Mouse (Mus musculus): ENCODE results near the gene Slco2b1. TPM values are rescaled to one million over a fixed set of nuclear protein-coding genes. Genes with fewer than 3 reads are reported as not detected.
"Not testable (repeated sequence)": the region's sequence is repeated elsewhere in the genome, so short reads cannot be mapped to it uniquely, and the experiment has no call there.

The Slco2b1 gene
- polyA plus RNA-seq, 1 experiment, result 8.4 TPM

DNA sequence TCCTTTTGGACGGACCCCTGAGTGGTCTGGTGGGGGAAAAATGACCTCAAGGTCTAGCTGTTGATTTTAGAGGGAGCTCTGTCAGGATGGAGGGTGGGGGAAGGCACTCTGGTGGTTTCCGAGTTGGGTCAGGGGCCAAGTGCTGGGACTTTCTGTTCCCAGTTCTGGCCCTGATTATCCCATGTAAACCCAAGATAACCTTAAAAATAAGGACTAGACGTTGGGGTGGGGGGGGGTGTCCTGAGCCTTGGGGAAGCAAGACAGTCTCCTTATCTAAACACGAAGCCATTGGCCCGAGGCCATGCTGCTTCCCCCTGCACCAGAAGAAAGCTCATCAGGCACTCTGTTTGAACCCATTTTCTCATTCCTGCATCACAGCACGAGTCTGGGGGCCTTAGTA lies 8.9 kb downstream of the Slco2b1 start:
- Histone ChIP-seq H3K4me3 (ENCODE audit: insufficient read depth, low read depth, low read length) (0 out of 2 replicates have a peak overlapping the region, but pooled peaks have one; percentile 15), H3K27ac (replicated peaks; ENCODE audit: low read depth, low read length) (peak overlapping the region; percentile 64), H3K4me1 (ENCODE audit: control insufficient read depth, insufficient read depth, insufficient read length, low read length) (peaks cover 37% of the 10 kb centered on the region)

DNA sequence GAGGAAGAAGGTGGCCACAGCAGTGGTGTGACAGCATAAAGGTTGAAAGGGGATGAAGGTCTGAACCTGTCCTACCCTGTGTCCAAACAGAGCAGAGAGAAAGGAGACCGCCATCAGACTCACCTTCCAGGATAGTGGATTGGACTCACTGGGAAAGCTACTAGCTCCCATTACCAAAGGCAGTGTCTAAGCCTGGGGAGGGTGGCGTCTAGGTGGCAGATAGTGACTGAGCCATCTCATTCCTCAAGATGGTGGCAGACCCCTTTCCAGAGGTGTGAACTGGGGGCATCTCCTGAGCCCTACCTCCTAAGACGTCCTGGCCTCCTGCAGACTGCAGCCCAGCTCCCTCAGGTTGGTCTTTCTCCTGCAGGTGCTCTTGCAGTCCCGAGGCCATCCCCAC lies 10.5 kb downstream of the Slco2b1 start:
- H3K4me3 ChIP-seq (ENCODE audit: insufficient read depth, low read depth, low read length), result no peak overlapping the region
- peaks cover 39% of the 10 kb centered on the region for H3K4me1 ChIP-seq (ENCODE audit: control insufficient read depth, insufficient read depth, insufficient read length, low read length)
- H3K27ac ChIP-seq (replicated peaks; ENCODE audit: low read depth, low read length), result peak overlapping the region; percentile 22

DNA sequence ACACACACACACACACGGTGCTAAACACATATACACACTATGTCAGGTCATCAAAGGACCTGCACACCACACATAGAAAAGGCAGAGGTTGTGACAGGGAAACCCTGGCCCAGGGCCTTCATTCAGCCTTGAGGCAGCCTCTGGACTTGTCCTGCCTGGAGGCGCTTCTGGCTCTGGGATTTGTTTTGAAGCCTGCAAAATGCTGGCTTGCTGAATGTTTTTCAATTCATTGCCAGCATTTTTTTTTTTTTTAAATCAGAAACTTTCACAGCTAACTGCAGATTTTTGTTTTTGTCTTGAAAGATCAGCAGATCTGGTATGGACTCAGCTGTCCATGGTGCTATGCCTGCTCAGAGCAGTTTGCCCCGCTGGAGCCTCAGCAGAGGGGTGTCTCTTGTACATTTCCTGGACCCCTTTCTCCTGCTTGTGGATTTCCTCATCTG lies 11.4 kb downstream of the Slco2b1 start:
- H3K4me3 ChIP-seq (ENCODE audit: insufficient read depth, low read depth, low read length), result no peak overlapping the region
- H3K4me1 ChIP-seq (ENCODE audit: control insufficient read depth, insufficient read depth, insufficient read length, low read length), result peaks cover 46% of the 10 kb centered on the region
- peak overlapping the region; percentile 55 for H3K27ac ChIP-seq (replicated peaks; ENCODE audit: low read depth, low read length)

DNA sequence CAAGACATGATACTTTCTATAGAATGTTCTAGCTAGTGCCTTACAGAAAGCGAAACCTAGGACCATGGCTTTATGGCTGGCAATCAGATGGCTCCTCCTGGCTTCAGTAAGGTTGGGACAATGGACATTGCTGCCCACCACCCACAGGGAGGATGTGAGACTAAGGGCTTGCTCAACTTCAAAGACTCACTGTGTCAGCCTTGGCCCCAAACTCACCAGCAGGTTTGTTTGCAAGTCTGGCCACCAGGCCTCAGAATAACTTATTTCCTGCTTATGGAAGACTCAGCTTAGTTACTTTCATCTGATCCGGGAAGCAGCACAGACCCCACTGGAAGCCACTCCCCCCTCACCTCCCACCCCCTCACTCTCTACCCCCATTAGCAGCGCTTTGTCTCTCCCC lies 12.0 kb downstream of the Slco2b1 start:
- peak overlapping the region; percentile 68; the same call in 1 of the 2 replicates for H3K27ac ChIP-seq (replicated peaks; ENCODE audit: low read depth, low read length)

DNA sequence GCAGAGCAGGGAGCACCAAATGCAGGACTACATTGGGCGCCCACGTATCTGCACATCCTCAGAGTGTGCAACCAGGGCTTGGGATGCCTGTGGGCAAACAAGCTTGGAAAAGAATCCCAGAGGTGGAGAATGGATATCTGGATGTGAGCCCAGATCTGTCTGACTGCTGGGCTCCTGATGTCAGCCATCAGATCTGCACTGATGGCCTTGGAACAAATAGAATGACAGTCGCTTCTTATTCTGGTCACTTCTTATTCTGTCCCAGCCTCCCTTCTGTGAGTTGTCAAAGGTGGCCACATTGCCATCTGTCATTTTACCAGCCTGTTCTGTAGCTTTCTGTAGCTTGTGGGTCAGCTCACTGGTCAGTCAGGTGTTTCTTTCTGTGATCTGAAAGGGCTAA lies 12.6 kb downstream of the Slco2b1 start:
- Histone ChIP-seq H3K27ac (replicated peaks; ENCODE audit: low read depth, low read length) (0 out of 2 replicates have a peak overlapping the region, but pooled peaks have one; percentile 68), H3K4me1 (ENCODE audit: control insufficient read depth, insufficient read depth, insufficient read length, low read length) (peaks cover 48% of the 10 kb centered on the region)

More for the DNA sequence above, 12.0 kb downstream of the Slco2b1 start:
- Histone ChIP-seq H3K4me1 (ENCODE audit: control insufficient read depth, insufficient read depth, insufficient read length, low read length) (peaks cover 45% of the 10 kb centered on the region), H3K4me3 (ENCODE audit: insufficient read depth, low read depth, low read length) (no peak overlapping the region)

DNA sequence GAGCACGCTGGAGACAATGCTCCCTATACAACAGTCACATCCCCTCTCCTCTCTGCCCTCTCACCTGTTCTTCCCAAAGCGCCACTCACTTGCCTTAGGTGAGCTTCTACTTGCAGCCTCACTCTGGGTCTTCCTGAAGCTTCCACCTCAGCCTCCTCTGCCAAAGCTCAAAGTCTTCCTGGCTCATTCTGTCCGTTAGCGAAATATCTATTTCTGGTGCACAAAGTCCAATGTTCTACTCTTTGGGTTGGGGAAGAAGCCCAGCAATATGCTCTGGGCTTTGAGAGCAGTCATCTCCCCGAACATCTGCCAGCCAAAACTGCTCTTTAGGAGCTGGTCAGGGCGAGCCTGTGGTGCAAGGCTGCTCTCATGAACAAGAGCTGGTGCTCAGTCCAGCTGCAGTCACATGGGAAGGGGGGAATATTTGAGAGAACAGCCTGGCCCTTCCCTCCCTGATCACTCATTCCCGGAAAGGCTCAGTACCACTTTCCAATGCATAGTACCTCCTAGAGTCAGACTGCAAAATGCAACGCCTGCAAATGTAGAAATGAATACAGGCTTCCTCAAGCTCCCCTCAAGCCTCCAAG lies 15.6 kb downstream of the Slco2b1 start:
- H3K27ac ChIP-seq (replicated peaks; ENCODE audit: low read depth, low read length), result peak overlapping the region; percentile 61

More for the DNA sequence above, 12.6 kb downstream of the Slco2b1 start:
- no peak overlapping the region for H3K4me3 ChIP-seq (ENCODE audit: insufficient read depth, low read depth, low read length)

DNA sequence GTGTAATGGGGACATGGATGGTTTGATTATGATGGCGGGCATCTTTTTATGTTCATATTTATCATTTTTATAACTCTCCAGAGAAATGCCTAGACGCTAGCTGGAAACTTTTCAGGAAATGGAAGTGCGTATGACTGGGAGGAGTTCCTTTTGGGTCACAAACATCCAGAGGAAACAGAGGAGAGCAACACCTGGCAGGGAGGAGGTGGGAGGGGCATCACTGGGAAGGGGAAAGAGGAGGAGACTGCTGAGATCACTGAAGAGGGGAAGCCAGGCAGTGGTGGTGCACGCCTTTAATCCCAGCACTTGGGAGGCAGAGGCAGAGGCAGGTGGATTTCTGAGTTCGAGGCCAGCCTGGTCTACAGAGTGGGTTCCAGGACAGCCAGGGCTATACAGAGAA lies 16.7 kb downstream of the Slco2b1 start:
- not testable (repeated sequence) for H3K4me3 ChIP-seq (ENCODE audit: insufficient read depth, low read depth, low read length)
- H3K4me1 ChIP-seq (ENCODE audit: control insufficient read depth, insufficient read depth, insufficient read length, low read length), result peaks cover 62% of the 10 kb centered on the region
- H3K27ac ChIP-seq (replicated peaks; ENCODE audit: low read depth, low read length), result peak overlapping the region; percentile 92

More for the DNA sequence above, 15.6 kb downstream of the Slco2b1 start:
- peaks cover 63% of the 10 kb centered on the region for H3K4me1 ChIP-seq (ENCODE audit: control insufficient read depth, insufficient read depth, insufficient read length, low read length)
- no peak overlapping the region for H3K4me3 ChIP-seq (ENCODE audit: insufficient read depth, low read depth, low read length)

DNA sequence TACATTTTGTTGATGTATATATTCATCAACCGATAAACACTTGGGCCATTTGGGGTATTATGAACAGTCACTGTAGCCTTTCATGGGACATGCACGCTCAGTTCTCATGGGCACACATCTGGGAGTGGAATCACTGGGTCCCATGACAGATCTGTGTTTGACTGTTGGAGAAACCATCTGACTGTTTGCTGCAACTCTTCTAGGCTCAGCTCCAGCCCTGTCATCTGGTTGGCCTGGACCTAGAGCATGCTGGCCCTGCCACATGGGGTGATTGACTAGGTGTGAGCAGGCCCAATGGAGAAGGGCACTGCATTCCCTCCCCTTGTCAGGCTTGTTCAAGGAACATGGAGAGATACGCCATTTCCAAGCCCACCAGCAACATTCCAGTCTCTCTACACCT lies 17.2 kb downstream of the Slco2b1 start:
- Histone ChIP-seq H3K27ac (replicated peaks; ENCODE audit: low read depth, low read length) (peak overlapping the region; percentile 92), H3K4me1 (ENCODE audit: control insufficient read depth, insufficient read depth, insufficient read length, low read length) (peaks cover 64% of the 10 kb centered on the region), H3K4me3 (ENCODE audit: insufficient read depth, low read depth, low read length) (no peak overlapping the region)

DNA sequence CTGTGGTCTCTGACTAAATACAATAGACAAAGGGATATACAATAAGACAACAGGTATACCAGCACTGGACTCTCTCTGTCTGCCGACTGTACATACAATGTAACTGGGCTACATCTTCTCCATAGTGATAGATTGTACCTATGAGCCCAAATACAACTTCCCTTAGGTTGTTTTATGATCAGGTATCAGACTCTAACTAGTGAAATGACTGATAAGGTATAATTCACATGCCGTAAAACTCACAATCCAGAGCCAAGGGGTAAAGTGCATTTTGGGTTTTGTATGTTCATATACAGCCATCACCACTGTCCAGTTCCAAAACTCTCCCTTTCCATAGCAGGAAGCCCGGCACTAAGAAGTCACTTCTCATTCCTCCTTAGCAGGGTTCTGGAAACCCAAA lies 17.8 kb downstream of the Slco2b1 start:
- Histone ChIP-seq H3K4me1 (ENCODE audit: control insufficient read depth, insufficient read depth, insufficient read length, low read length) (peaks cover 59% of the 10 kb centered on the region), H3K4me3 (ENCODE audit: insufficient read depth, low read depth, low read length) (no peak overlapping the region), H3K27ac (replicated peaks; ENCODE audit: low read depth, low read length) (peak overlapping the region; percentile 92; the same call in 1 of the 2 replicates)

DNA sequence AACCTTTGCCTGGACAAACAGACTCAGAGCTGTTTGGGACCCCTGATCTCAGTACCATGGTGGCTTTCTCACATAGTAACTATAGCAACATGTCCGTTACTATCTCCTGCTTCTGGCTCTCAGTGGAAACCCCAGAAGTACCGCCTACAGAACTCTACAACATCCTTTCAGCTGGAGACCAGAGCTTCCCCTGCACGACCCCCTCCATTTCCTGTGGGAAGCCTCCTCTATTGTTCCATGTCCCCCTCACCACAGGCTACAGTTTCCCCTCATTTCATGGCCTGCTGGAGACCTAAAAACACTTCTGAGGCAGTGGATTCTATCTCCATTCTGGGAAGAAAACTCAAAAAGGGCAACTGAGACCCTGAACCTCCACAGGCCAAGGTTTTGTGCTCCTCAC lies 18.7 kb downstream of the Slco2b1 start:
- Histone ChIP-seq H3K4me1 (ENCODE audit: control insufficient read depth, insufficient read depth, insufficient read length, low read length) (peaks cover 58% of the 10 kb centered on the region), H3K27ac (replicated peaks; ENCODE audit: low read depth, low read length) (peak overlapping the region; percentile 92), H3K4me3 (ENCODE audit: insufficient read depth, low read depth, low read length) (no peak overlapping the region)

DNA sequence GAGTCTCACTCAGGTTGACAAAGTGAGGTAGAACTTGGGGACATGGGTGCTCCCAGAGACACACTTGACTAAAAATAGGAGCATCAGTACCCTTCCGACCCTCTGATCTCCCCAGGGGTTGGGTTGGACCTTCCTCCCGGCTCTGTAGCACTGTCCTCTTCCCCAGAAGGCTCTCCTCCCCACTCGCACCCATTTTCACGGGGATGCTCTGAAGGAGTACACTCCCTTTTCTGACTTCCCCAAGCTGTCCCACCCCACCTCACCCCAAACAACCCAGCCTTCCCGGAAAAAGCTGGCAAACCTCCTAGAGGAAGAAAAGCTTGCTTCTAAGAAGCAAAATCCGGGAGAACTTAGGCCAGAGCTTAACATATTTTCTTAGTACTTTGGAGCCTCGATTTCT lies 20.3 kb downstream of the Slco2b1 start:
- peaks cover 54% of the 10 kb centered on the region for H3K4me1 ChIP-seq (ENCODE audit: control insufficient read depth, insufficient read depth, insufficient read length, low read length)
- peak overlapping the region; percentile 92 for H3K27ac ChIP-seq (replicated peaks; ENCODE audit: low read depth, low read length)
- no peak overlapping the region for H3K4me3 ChIP-seq (ENCODE audit: insufficient read depth, low read depth, low read length)

DNA sequence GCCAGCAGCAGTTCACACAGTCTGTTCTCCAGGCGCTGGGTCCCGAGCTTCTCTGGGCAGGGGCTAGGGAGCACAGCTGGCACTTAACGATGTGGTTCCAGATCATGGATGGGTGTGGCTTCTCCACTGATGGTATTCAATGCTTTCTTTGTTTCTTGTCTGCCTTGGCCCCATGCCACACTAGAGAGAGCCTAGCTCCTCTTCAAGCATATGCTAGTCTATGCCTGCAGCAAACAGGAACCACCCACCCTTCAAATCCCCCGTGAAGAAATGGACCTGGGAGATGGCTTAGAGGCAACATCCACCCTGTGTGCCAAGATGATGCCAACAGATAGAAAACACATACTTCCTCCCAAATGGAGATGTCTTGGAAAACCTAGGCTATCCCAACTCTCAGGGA lies 27.1 kb downstream of the Slco2b1 start:
- H3K27ac ChIP-seq (replicated peaks; ENCODE audit: low read depth, low read length), result no peak overlapping the region
- no peak overlapping the region for H3K4me3 ChIP-seq (ENCODE audit: insufficient read depth, low read depth, low read length)
- H3K4me1 ChIP-seq (ENCODE audit: control insufficient read depth, insufficient read depth, insufficient read length, low read length), result peaks cover 16% of the 10 kb centered on the region

DNA sequence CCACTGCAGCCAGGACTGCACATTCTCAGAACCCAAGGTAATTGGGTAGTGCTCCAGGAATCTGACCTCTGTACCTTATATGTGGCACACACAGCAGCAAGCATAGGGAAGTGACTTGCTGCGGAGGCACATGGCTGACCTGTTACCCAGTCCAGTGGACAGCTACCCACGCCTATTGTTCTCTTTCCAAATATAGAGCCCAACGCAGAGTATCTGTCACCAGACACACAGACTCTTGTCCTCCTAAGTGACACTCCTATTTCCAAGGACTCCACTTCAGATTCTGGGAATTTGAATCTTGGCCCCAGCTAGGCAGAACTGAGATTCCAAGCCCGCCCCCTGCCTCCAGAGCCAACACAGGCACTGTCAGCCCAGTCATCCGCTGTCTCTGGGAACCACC lies 30.4 kb downstream of the Slco2b1 start:
- peak overlapping the region; percentile 90 for H3K27ac ChIP-seq (replicated peaks; ENCODE audit: low read depth, low read length)
- no peak overlapping the region for H3K4me3 ChIP-seq (ENCODE audit: insufficient read depth, low read depth, low read length)
- H3K4me1 ChIP-seq (ENCODE audit: control insufficient read depth, insufficient read depth, insufficient read length, low read length), result peaks cover 14% of the 10 kb centered on the region

DNA sequence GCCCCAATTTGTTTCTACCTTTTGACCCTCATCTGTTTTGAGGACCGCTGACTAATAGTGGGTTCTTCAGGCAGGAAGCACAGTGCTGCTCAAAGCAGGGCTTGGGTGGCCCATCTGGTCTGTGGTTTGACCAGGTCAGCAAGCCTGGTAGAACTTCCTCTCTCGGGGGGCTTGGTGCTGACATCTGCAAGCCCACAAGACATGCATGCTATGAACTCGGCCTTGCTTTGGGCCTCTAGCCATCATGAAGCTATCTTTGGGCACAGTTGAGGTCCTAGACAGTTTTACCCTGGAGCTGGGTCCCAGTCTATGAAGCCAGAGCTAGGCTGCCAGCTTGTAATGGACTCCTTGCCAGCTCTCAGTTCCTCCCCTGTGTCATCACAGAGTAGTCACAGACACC lies 36.2 kb downstream of the Slco2b1 start:
- Histone ChIP-seq H3K4me1 (ENCODE audit: control insufficient read depth, insufficient read depth, insufficient read length, low read length) (peaks cover 3% of the 10 kb centered on the region; the same call in 1 of the 2 replicates), H3K4me3 (ENCODE audit: insufficient read depth, low read depth, low read length) (no peak overlapping the region), H3K27ac (replicated peaks; ENCODE audit: low read depth, low read length) (peak overlapping the region; percentile 53)

DNA sequence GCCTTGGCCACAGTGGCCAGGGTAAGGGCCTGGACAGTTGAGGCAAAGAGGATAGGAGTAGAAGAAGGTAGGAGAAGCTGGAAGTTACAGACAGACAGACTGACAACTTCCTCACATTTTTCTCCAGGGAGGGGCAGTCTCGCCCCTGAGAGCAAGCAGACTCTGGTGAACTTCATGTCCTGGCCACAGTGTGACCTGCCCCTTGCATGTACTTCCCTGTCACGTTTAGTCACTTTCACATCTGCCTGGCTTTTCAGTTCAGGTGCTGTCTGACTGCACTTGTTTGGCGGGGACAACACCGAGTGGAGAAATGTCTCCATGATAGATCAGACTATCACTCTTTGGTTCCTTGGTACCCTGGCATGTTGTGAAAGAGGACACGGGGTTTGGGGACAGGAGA lies 36.9 kb downstream of the Slco2b1 start:
- Histone ChIP-seq H3K27ac (replicated peaks; ENCODE audit: low read depth, low read length) (peak overlapping the region; percentile 81), H3K4me3 (ENCODE audit: insufficient read depth, low read depth, low read length) (no peak overlapping the region), H3K4me1 (ENCODE audit: control insufficient read depth, insufficient read depth, insufficient read length, low read length) (peaks cover 2% of the 10 kb centered on the region; the same call in 1 of the 2 replicates)

DNA sequence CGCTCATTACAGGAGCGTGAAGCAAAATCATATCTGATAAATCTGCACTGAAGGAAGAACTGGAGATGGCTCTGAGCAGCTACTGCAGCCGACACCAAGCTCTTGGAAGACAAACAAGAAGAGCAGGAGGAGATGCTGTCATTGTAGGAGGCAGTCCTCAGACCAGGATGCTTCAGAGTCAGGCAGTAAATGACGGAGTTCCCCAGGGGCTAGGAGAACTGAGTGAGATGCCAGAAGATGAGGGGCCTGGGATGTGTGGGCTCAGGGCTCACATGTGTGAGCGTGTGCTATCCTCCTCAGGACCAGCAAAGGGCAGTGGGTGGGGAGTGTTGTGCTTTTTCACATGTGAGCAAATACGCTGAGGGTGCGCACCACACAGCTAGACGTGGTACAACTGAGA lies 38.0 kb downstream of the Slco2b1 start:
- peak overlapping the region; percentile 11; the same call in 1 of the 2 replicates for H3K27ac ChIP-seq (replicated peaks; ENCODE audit: low read depth, low read length)
- peaks cover 9% of the 10 kb centered on the region for H3K4me1 ChIP-seq (ENCODE audit: control insufficient read depth, insufficient read depth, insufficient read length, low read length)
- H3K4me3 ChIP-seq (ENCODE audit: insufficient read depth, low read depth, low read length), result no peak overlapping the region

Measured in brown adipose tissue, adult 24 weeks (tissue).